Mouse (Mus musculus): Measurements from ENCODE around the gene Ost4. TPM values are rescaled to one million over a fixed set of nuclear protein-coding genes. Genes with fewer than 3 reads are reported as not detected.

Gene Ost4
- polyA plus RNA-seq, 2 experiments = 216 to 420 TPM

GRCm38 (mm10) chr5:30944956-30945781 is 37.6 kb upstream of the Ost4 start, which contains the start of gene Cgref1:
TSS of gene Cgref1 (minus strand) at chr5:30945591.
- ATAC-seq (ENCODE audit: insufficient read depth) (peak; percentile 34; the same call in 1 of the 2 replicates), DNase-seq (ENCODE audit: low read depth in 3 of 3, low spot score in 3 of 3) (no peak)
- Histone ChIP-seq H3K27me3 (ENCODE audit: control insufficient read depth, insufficient read depth, low read length) (peaks cover 5% of the 10 kb centered on the region; the same call in 1 of the 2 replicates), H3K9ac (replicated peaks) (no peak within 1 kb of the TSS), H3K4me3 (ENCODE audit: insufficient read depth in 1 of 2, low read depth in 2 of 2, low read length in 2 of 2) (peak within 1 kb of the TSS; percentile 10 to 43), H3K4me1 (replicated peaks; ENCODE audit: control insufficient read depth in 2 of 2, insufficient read depth in 2 of 2, low read length in 1 of 2) (peaks cover 3 to 10% of the 10 kb centered on the region in 2 experiments), H3K9me3 (ENCODE audit: control insufficient read depth, low read length) (no peaks in the 10 kb centered on the region), H3K4me2 (ENCODE audit: low read depth) (peak within 1 kb of the TSS; percentile 52), H3K36me3 (replicated peaks; ENCODE audit: control insufficient read depth, insufficient read depth, low read depth) (no peaks in the 10 kb centered on the region), H3K27ac (no peak within 1 kb of the TSS)
- TF ChIP-seq EP300 (IDR thresholded peaks at IDR 0.05; ENCODE audit: low read depth) = no peak
- TF ChIP-seq CTCF (IDR thresholded peaks at IDR 0.05; ENCODE audit: low read depth) = peak; percentile 58
- 8% methylated on average over 44 of the region's 44 CpGs for WGBS (ENCODE audit: insufficient replicate concordance)

DNA sequence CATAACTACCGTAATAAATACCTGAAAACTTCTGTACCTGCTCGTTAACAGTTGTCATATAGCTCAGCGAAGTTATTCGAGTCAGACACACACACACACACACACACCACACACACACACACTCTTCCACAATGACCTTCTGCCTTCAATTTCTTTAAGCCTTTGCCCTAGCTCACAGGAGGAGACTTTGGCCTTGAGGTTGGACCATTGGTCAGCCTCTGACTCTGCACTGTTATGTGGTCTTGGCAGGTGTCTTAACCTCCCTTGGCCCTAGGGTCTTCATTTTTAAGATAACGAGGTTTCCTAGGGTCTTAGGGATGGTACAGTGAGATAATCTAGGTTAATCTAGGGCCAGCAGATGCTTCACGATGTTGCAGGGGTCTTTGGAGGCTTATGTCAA is 36.8 kb upstream of the Ost4 start:
- Histone ChIP-seq H3K4me3 (ENCODE audit: insufficient read depth in 1 of 2, low read depth in 2 of 2, low read length in 2 of 2) (no peak overlapping the region), H3K4me2 (ENCODE audit: low read depth) (no peak overlapping the region), H3K9me3 (ENCODE audit: control insufficient read depth, low read length) (no peaks in the 10 kb centered on the region), H3K9ac (replicated peaks) (no peak overlapping the region), H3K4me1 (replicated peaks; ENCODE audit: control insufficient read depth in 2 of 2, insufficient read depth in 2 of 2, low read length in 1 of 2) (peaks cover under 1 to 7% of the 10 kb centered on the region in 2 experiments; a peak in 3 of 4 replicates), H3K27me3 (ENCODE audit: control insufficient read depth, insufficient read depth, low read length) (peaks cover 5% of the 10 kb centered on the region; the same call in 1 of the 2 replicates), H3K27ac (no peak overlapping the region), H3K36me3 (replicated peaks; ENCODE audit: control insufficient read depth, insufficient read depth, low read depth) (no peaks in the 10 kb centered on the region)
- DNase-seq (ENCODE audit: low read depth in 3 of 3, low spot score in 3 of 3) (no peak), ATAC-seq (ENCODE audit: insufficient read depth) (no peak)
- TF ChIP-seq CTCF (IDR thresholded peaks at IDR 0.05; ENCODE audit: low read depth) = no peak
- no peak for TF ChIP-seq EP300 (IDR thresholded peaks at IDR 0.05; ENCODE audit: low read depth)
- 65% methylated on average over 6 of the region's 6 CpGs for WGBS (ENCODE audit: insufficient replicate concordance)

- no peak overlapping the region for H3K27ac ChIP-seq
- H3K27me3 ChIP-seq (ENCODE audit: control insufficient read depth, insufficient read depth, low read length) = peaks cover 5% of the 10 kb centered on the region; the same call in 1 of the 2 replicates
- H3K9ac ChIP-seq (replicated peaks) = no peak overlapping the region
- TF ChIP-seq EP300 (IDR thresholded peaks at IDR 0.05; ENCODE audit: low read depth) (no peak), CTCF (IDR thresholded peaks at IDR 0.05; ENCODE audit: low read depth) (peak; percentile 58)
- no peak overlapping the region for H3K4me3 ChIP-seq (ENCODE audit: insufficient read depth in 1 of 2, low read depth in 2 of 2, low read length in 2 of 2)
- H3K4me2 ChIP-seq (ENCODE audit: low read depth) = no peak overlapping the region
- H3K9me3 ChIP-seq (ENCODE audit: control insufficient read depth, low read length) = no peaks in the 10 kb centered on the region
- H3K4me1 ChIP-seq (replicated peaks; ENCODE audit: control insufficient read depth in 2 of 2, insufficient read depth in 2 of 2, low read length in 1 of 2) = no peaks in the 10 kb centered on the region
- DNase-seq (ENCODE audit: low read depth in 3 of 3, low spot score in 3 of 3) (no peak), ATAC-seq (ENCODE audit: insufficient read depth) (no peak)
- 71% methylated on average over 2 of the region's 2 CpGs for WGBS (ENCODE audit: insufficient replicate concordance)
- no peaks in the 10 kb centered on the region for H3K36me3 ChIP-seq (replicated peaks; ENCODE audit: control insufficient read depth, insufficient read depth, low read depth)
These were observed 35.4 kb upstream of the Ost4 start for GRCm38 (mm10) chr5:30943004-30943403.

DNA sequence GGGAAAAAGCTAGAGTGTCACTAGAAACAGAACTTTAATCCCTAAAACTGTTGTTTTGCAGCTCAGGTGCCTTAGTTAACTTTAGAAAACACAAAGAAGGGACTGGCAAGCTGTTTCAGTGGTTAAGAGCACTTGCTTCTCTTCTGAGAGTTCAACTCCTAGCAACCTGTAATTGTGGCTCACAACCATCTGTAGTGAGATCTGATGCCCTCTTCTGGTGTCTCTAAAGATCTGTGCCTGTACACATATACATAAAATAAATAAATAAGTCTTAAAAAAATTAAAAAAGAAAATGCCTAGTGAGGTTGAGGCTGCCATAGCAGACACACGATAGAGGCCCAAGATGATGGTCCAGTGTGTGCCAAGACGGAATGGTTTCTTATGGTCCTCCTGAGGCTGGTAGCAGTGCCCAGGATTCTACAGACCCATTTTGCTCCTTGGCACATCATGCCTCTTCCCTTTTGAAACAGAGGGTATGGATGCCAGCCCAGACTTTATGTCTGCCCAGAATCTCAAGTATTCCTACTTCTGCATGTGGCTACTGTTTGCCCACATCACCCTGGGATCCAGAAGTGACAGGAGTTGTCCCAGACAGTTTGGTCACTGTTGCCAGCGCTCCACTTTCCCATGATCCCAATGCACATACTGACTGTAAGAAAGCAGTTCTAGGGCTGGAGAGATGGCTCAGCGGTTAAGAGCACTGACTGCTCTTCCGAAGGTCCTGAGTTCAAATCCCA is 27.3 kb upstream of the Ost4 start:
- DNase-seq (ENCODE audit: low read depth in 3 of 3, low spot score in 3 of 3) (no peak), ATAC-seq (ENCODE audit: insufficient read depth) (no peak)
- Histone ChIP-seq H3K9me3 (ENCODE audit: control insufficient read depth, low read length) (no peaks in the 10 kb centered on the region), H3K4me2 (ENCODE audit: low read depth) (no peak overlapping the region), H3K4me3 (ENCODE audit: insufficient read depth in 1 of 2, low read depth in 2 of 2, low read length in 2 of 2) (no peak overlapping the region), H3K27ac (no peak overlapping the region), H3K27me3 (ENCODE audit: control insufficient read depth, insufficient read depth, low read length) (no peaks in the 10 kb centered on the region), H3K4me1 (replicated peaks; ENCODE audit: control insufficient read depth in 2 of 2, insufficient read depth in 2 of 2, low read length in 1 of 2) (no peaks in the 10 kb centered on the region), H3K9ac (replicated peaks) (no peak overlapping the region), H3K36me3 (replicated peaks; ENCODE audit: control insufficient read depth, insufficient read depth, low read depth) (no peaks in the 10 kb centered on the region)
- WGBS (ENCODE audit: insufficient replicate concordance) = 67% methylated on average over 5 of the region's 5 CpGs
- TF ChIP-seq EP300 (IDR thresholded peaks at IDR 0.05; ENCODE audit: low read depth) (no peak), CTCF (IDR thresholded peaks at IDR 0.05; ENCODE audit: low read depth) (no peak)

GRCm38 (mm10) chr5:30933705-30934104 is 26.1 kb upstream of the Ost4 start:
- H3K9ac ChIP-seq (replicated peaks) = no peak overlapping the region
- no peak for ATAC-seq (ENCODE audit: insufficient read depth)
- no peaks in the 10 kb centered on the region for H3K27me3 ChIP-seq (ENCODE audit: control insufficient read depth, insufficient read depth, low read length)
- TF ChIP-seq CTCF (IDR thresholded peaks at IDR 0.05; ENCODE audit: low read depth) = no peak
- H3K4me2 ChIP-seq (ENCODE audit: low read depth) = no peak overlapping the region
- no peaks in the 10 kb centered on the region for H3K36me3 ChIP-seq (replicated peaks; ENCODE audit: control insufficient read depth, insufficient read depth, low read depth)
- H3K4me3 ChIP-seq (ENCODE audit: insufficient read depth in 1 of 2, low read depth in 2 of 2, low read length in 2 of 2) = no peak overlapping the region
- no peak overlapping the region for H3K27ac ChIP-seq
- no peak for DNase-seq (ENCODE audit: low read depth in 3 of 3, low spot score in 3 of 3)
- no peaks in the 10 kb centered on the region for H3K9me3 ChIP-seq (ENCODE audit: control insufficient read depth, low read length)
- WGBS (ENCODE audit: insufficient replicate concordance) = 56% methylated on average over 5 of the region's 5 CpGs
- H3K4me1 ChIP-seq (replicated peaks; ENCODE audit: control insufficient read depth in 2 of 2, insufficient read depth in 2 of 2, low read length in 1 of 2) = no peaks in the 10 kb centered on the region
